Mouse (Mus musculus) liver, embryonic 14.5 days (tissue): ENCODE measurements around the gene Hist1h2bk.

Experiments
- CTCF ChIP-seq: IDR thresholded peaks from 2 replicates; pipeline ENCODE4 v1.5.1; 2016; ENCODE audit warnings: antibody characterized with exemption, low read depth, control low read depth
- EP300 ChIP-seq: IDR thresholded peaks from 2 replicates; pipeline ENCODE4 v1.6.1; 2016; ENCODE audit warnings: antibody characterized with exemption, low read depth

DNA sequence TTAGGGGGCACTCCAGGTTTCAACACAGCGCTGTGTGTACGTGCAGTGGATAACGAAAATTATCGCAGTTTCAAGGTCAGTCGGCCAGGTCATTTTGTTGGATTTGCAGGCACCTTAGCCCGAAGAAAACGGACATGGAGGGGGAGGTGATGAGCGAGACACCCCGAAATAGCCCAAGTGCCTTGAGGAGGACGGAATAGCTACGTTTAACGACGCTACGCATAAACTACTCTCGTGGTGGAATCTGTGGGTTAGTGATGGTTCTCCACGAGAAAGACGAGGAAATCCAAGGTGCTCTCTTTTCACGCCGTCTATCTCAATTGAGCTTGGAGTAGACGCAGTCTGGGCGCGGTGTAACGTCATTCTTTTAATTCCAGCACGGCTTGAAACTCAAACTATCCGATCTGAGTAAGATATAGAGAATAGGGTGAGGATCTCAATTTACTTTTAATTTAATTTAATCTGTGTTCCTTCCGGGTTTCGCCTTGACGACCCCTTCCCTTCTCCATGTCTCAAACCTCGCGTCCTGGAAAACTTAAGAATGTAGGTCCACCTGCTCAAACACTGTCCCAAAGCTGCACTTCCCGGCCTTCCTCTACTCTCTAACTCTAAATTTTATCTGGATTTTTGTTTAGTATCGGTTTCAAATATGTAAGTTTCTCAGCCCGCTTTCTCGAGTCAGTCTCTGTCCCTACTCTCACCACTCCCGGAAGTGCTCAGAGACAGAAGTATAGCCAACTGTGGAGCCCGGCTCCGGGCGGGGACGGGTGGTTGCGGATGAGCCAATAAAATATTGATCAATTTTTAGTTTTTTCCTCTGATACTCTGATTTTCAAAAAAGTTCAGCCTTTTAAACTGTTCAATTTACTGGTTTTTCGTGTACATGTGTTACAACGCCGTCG lies 15.5 kb upstream of the Hist1h2bk start:
- TF ChIP-seq CTCF (no peak), EP300 (no peak)
